Mouse (Mus musculus): ENCODE data around the gene A630095N17Rik. TPM values are rescaled to one million over a fixed set of nuclear protein-coding genes. Genes with fewer than 3 reads are reported as not detected.

The A630095N17Rik gene
- polyA plus RNA-seq, 1 experiment from 2014 or later = not detected

DNA sequence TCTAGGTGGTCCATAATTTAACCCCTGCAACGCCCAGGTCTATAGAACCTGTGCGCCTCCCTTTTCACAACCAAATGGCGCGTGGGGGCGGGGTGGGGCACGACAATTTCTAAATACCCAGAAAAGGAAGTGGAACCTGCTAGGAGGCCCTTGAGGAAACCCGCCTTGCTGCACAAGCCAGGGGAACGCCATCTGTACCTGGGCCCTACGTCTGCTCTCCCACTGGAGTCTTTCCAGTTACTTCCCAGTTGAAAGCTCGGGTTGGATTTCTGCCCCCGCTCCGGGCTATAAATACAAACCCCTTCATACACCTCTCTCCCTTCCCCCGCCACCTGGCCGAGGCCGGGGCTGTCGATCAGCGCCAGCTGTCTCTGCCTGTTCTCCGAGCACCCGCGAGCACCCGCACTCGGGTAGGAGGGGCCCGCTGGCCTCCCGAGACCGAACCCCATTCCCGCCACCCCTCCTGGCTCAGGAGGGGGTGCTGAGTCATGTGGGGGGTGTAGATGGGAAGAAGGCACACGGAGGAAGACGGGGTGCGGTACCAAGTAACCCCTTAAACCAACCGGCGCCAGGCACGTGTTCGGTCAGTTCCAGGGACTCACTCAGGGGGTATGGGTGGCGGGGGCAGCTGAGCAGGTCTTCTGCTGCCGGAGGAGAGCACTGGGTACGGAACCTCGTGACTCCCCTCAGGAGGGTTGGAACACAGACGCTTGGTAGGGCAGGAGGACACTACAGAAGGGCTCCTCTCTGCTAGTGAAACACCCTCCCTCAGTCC, 13.5 kb downstream of the A630095N17Rik start:
- Histone ChIP-seq H3K36me3 (peaks cover 29% of the 10 kb centered on the region), H3K4me2 (peak overlapping the region; percentile 94), H3K27me3 (peaks cover 79% of the 10 kb centered on the region), H3K4me3 (peak overlapping the region; percentile 56), H3K9me3 (no peaks in the 10 kb centered on the region), H3K27ac (no peak overlapping the region), H3K4me1 (replicated peaks) (peaks cover 28% of the 10 kb centered on the region), H3K9ac (peak overlapping the region; percentile 73)
- WGBS = 2% methylated on average over 38 of the region's 38 CpGs
- ATAC-seq (ENCODE audit: low FRiP score) = peak; percentile 57

- no peak overlapping the region for H3K27ac ChIP-seq
- peak overlapping the region; percentile 94 for H3K4me2 ChIP-seq
- peak overlapping the region; percentile 56; the same call in 1 of the 2 replicates for H3K4me3 ChIP-seq
- no peak for ATAC-seq (ENCODE audit: low FRiP score)
- peaks cover 34% of the 10 kb centered on the region for H3K36me3 ChIP-seq
- H3K9ac ChIP-seq = no peak overlapping the region
- H3K27me3 ChIP-seq = peaks cover 73% of the 10 kb centered on the region
- peaks cover 33% of the 10 kb centered on the region for H3K4me1 ChIP-seq (replicated peaks)
- no peaks in the 10 kb centered on the region for H3K9me3 ChIP-seq
- WGBS = 4% methylated on average over 6 of the region's 6 CpGs
Observed at GRCm38 (mm10) chr1:75217893-75218226, 14.0 kb downstream of the A630095N17Rik start.

GRCm38 (mm10) chr1:75216797-75217585, 14.9 kb downstream of the A630095N17Rik start:
- H3K36me3 ChIP-seq = peaks cover 42% of the 10 kb centered on the region
- H3K4me2 ChIP-seq = no peak overlapping the region
- H3K27me3 ChIP-seq = peaks cover 65% of the 10 kb centered on the region
- no peak for ATAC-seq (ENCODE audit: low FRiP score)
- peaks cover 42% of the 10 kb centered on the region for H3K4me1 ChIP-seq (replicated peaks)
- H3K9ac ChIP-seq = no peak overlapping the region
- no peaks in the 10 kb centered on the region for H3K9me3 ChIP-seq
- H3K27ac ChIP-seq = no peak overlapping the region
- H3K4me3 ChIP-seq = no peak overlapping the region
- WGBS = 83% methylated on average over 13 of the region's 13 CpGs

DNA sequence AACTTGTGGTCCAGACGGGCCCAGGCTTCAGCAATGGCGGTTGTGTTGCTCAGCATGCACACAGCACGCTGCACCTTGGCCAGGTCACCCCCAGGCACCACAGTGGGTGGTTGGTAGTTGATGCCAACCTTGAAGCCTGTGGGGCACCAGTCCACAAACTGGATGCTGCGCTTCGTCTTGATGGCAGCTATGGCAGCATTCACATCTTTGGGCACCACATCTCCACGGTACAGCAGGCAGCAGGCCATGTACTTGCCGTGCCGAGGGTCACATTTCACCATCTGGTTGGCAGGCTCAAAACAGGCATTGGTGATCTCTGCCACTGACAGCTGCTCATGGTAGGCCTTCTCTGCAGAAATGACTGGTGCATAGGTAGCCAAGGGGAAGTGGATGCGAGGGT, 16.1 kb downstream of the A630095N17Rik start:
- Histone ChIP-seq H3K9ac (no peak overlapping the region), H3K36me3 (peaks cover 45% of the 10 kb centered on the region), H3K4me2 (no peak overlapping the region), H3K27ac (no peak overlapping the region), H3K9me3 (no peaks in the 10 kb centered on the region), H3K27me3 (peaks cover 53% of the 10 kb centered on the region), H3K4me3 (no peak overlapping the region), H3K4me1 (replicated peaks) (peaks cover 52% of the 10 kb centered on the region)
- 94% methylated on average over 9 of the region's 9 CpGs for WGBS
- no peak for ATAC-seq (ENCODE audit: low FRiP score)

GRCm38 (mm10) chr1:75214886-75215285, 17.0 kb downstream of the A630095N17Rik start:
- no peak overlapping the region for H3K9ac ChIP-seq
- H3K4me2 ChIP-seq = no peak overlapping the region
- WGBS = 85% methylated on average over 5 of the region's 5 CpGs
- peaks cover 45% of the 10 kb centered on the region for H3K36me3 ChIP-seq
- no peak overlapping the region for H3K27ac ChIP-seq
- no peak overlapping the region for H3K4me3 ChIP-seq
- H3K27me3 ChIP-seq = peaks cover 44% of the 10 kb centered on the region
- no peaks in the 10 kb centered on the region for H3K9me3 ChIP-seq
- H3K4me1 ChIP-seq (replicated peaks) = peaks cover 56% of the 10 kb centered on the region
- ATAC-seq (ENCODE audit: low FRiP score) = no peak

DNA sequence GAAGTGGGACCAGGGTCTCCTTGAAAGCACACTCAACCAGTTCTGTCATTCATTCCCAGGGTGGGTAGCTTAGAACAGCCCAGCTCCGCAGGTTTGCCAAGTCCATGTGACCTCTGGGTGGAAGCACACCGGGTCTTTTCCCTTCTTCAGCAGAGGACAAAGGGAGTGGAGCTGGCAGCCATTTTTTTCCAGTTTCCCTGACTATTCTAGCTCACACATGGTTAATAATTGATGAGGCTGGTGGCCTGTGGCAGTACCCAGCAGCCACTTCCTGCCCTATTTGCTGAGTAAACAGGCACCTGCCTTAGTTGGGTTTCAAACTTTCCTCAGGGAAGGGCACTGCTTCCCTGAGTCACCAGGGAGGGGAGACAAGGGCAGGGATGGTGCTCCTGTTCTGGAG, 17.5 kb downstream of the A630095N17Rik start:
- H3K36me3 ChIP-seq = peaks cover 45% of the 10 kb centered on the region
- peaks cover 56% of the 10 kb centered on the region for H3K4me1 ChIP-seq (replicated peaks)
- H3K27ac ChIP-seq = no peak overlapping the region
- no peak for ATAC-seq (ENCODE audit: low FRiP score)
- no peak overlapping the region for H3K9ac ChIP-seq
- peaks cover 41% of the 10 kb centered on the region for H3K27me3 ChIP-seq
- no peaks in the 10 kb centered on the region for H3K9me3 ChIP-seq
- no peak overlapping the region for H3K4me3 ChIP-seq
- H3K4me2 ChIP-seq = no peak overlapping the region
- WGBS = 78% methylated on average over 2 of the region's 2 CpGs

GRCm38 (mm10) chr1:75213096-75213495, 18.8 kb downstream of the A630095N17Rik start:
- H3K27me3 ChIP-seq = peaks cover 33% of the 10 kb centered on the region
- H3K4me1 ChIP-seq (replicated peaks) = peaks cover 54% of the 10 kb centered on the region
- peaks cover 45% of the 10 kb centered on the region for H3K36me3 ChIP-seq
- no peaks in the 10 kb centered on the region for H3K9me3 ChIP-seq
- 94% methylated on average over 7 of the region's 7 CpGs for WGBS
- no peak overlapping the region for H3K27ac ChIP-seq
- no peak overlapping the region for H3K4me2 ChIP-seq
- no peak overlapping the region for H3K4me3 ChIP-seq
- ATAC-seq (ENCODE audit: low FRiP score) = no peak
- no peak overlapping the region for H3K9ac ChIP-seq

DNA sequence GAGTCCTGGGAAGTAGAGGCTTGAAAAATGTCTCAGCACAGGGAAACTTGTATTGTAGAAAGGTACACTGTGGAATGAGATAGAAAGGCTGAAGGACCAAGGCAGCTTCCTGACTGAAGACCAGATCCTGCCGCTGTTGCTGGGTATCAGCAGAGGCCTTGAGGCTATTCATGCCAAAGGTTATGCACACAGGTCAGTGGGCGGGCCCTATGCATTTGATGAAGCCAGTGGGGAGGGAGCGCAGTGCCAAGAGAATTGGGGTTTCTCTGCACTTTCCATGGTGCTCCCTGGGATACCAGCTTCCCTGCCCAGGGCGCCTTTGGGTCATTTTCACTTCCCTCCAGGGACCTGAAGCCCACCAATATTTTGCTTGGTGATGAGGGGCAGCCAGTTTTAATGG, 19.4 kb downstream of the A630095N17Rik start:
- H3K9ac ChIP-seq = no peak overlapping the region
- WGBS = 84% methylated on average over 4 of the region's 4 CpGs
- peaks cover 45% of the 10 kb centered on the region for H3K36me3 ChIP-seq
- no peak for ATAC-seq (ENCODE audit: low FRiP score)
- H3K4me1 ChIP-seq (replicated peaks) = peaks cover 50% of the 10 kb centered on the region
- H3K4me2 ChIP-seq = peak overlapping the region; percentile 98; the same call in 1 of the 2 replicates
- H3K9me3 ChIP-seq = no peaks in the 10 kb centered on the region
- no peak overlapping the region for H3K4me3 ChIP-seq
- H3K27me3 ChIP-seq = peaks cover 28% of the 10 kb centered on the region
- H3K27ac ChIP-seq = no peak overlapping the region

- peak overlapping the region; percentile 98 for H3K4me2 ChIP-seq
- 11% methylated on average over 17 of the region's 17 CpGs for WGBS
- ATAC-seq (ENCODE audit: low FRiP score) = peak; percentile 52
- peaks cover 50% of the 10 kb centered on the region for H3K4me1 ChIP-seq (replicated peaks)
- H3K36me3 ChIP-seq = peaks cover 45% of the 10 kb centered on the region
- no peak overlapping the region for H3K27ac ChIP-seq
- no peaks in the 10 kb centered on the region for H3K9me3 ChIP-seq
- H3K4me3 ChIP-seq = peak overlapping the region; percentile 95
- peak overlapping the region; percentile 94 for H3K9ac ChIP-seq
- H3K27me3 ChIP-seq = peaks cover 15% of the 10 kb centered on the region
Observed at GRCm38 (mm10) chr1:75211141-75211708, 20.7 kb downstream of the A630095N17Rik start.

GRCm38 (mm10) chr1:75210136-75211087, 21.5 kb downstream of the A630095N17Rik start, which contains the start of the genes Glb1l and Stk16:
Glb1l (minus strand) TSS chr1:75210813.
Stk16 (plus strand) TSS chr1:75210838.
- peak within 1 kb of the TSS; percentile 94 for H3K9ac ChIP-seq
- peak within 1 kb of the TSS; percentile 98 for H3K4me2 ChIP-seq
- H3K27ac ChIP-seq = no peak within 1 kb of the TSS
- H3K27me3 ChIP-seq = peaks cover 7% of the 10 kb centered on the region; the same call in 1 of the 2 replicates
- peaks cover 50% of the 10 kb centered on the region for H3K4me1 ChIP-seq (replicated peaks)
- peaks cover 37% of the 10 kb centered on the region for H3K36me3 ChIP-seq
- H3K9me3 ChIP-seq = no peaks in the 10 kb centered on the region
- peak; percentile 94 for ATAC-seq (ENCODE audit: low FRiP score)
- H3K4me3 ChIP-seq = peak within 1 kb of the TSS; percentile 95
- WGBS = 6% methylated on average over 42 of the region's 42 CpGs

GRCm38 (mm10) chr1:75208967-75209678, 22.8 kb downstream of the A630095N17Rik start:
- H3K27ac ChIP-seq = no peak overlapping the region
- 17% methylated on average over 34 of the region's 34 CpGs for WGBS
- H3K9me3 ChIP-seq = no peaks in the 10 kb centered on the region
- peak overlapping the region; percentile 98 for H3K4me2 ChIP-seq
- ATAC-seq (ENCODE audit: low FRiP score) = no peak
- peak overlapping the region; percentile 64 for H3K9ac ChIP-seq
- peaks cover 50% of the 10 kb centered on the region for H3K4me1 ChIP-seq (replicated peaks)
- peaks cover 24% of the 10 kb centered on the region for H3K36me3 ChIP-seq
- H3K27me3 ChIP-seq = 0 out of 2 replicates have a peak, but pooled peaks cover 7% of the 10 kb centered on the region
- H3K4me3 ChIP-seq = peak overlapping the region; percentile 95
